Mouse (Mus musculus) embryonic stem cell, embryonic (primary cell): Measurements from ENCODE around the gene Wdr46.

Experiments
- CTCF ChIA-PET, 4 experiments: fragments of 300-600 bp in 2 of 4; fragments of 350-600 bp in 2 of 4; sonication (Branson Sonifier 250); formaldehyde crosslinking; loops; one replicate each; lab custom pipeline; 2022; ENCODE audit warnings: inconsistent platforms in 2 of 4; lab: Charles Lee
- POLR2A ChIA-PET, 4 experiments: fragments of 300-600 bp in 2 of 4; fragments of 350-600 bp in 2 of 4; sonication (Branson Sonifier 250); formaldehyde crosslinking; loops; one replicate each; lab custom pipeline; 2022; ENCODE audit warnings: antibody characterized with exemption in 4 of 4, inconsistent platforms in 1 of 4; lab: Charles Lee

Gene Wdr46

GRCm38 (mm10) chr17:33940206-33940805 is at the start of gene Wdr46, which contains the start of gene Pfdn6:
Wdr46 (plus strand) TSS chr17:33940660.
Pfdn6 (minus strand) TSS chr17:33940343.
- POLR2A ChIA-PET = interaction anchor here (0.6 to 20.4 kb wide), 47 partner anchors 10 to 1068 kb away, joined by 3 to 528 read pairs (median 4); partner anchors contain the start of genes B3galt4 (in 4 of the 4), Rps18 (in 4 of the 4), Vps52 (in 4 of the 4) and Daxx (in 2 of the 4)
- CTCF ChIA-PET = interaction anchor here in 3 of 4 experiments (0.6 to 2.0 kb wide), 9 partner anchors 9 to 75 kb away, joined by 3 to 8 read pairs (median 3); partner anchors contain the start of gene B3galt4 (in 1 of the 3)

DNA sequence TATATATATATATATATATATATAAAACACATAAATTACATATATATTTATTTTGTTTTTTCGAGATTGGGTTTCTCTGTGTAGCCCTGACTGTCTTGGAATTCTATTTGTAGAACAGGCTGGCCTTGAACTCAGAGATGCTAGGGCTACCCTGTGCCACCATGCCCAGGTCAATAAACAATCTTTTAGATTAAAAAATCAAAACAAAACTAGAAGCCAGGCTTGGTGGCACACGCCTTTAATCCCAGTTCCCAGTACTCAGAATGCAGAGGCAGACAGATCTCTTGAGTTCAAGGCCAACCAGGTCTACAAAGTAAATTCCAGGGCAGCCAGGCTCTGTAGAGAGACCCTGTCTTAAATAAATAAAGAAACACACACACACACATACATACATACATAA is 49.1 kb upstream of the Wdr46 start:
- POLR2A ChIA-PET = interaction anchor here in 3 of 4 experiments (0.7 to 6.2 kb wide), 18 partner anchors 9 to 711 kb away, joined by 3 to 117 read pairs (median 6); partner anchors contain the start of genes Daxx (in 2 of the 3), Ndufa7 (in 2 of the 3), Rab11b (in 2 of the 3) and Rps18 (in 2 of the 3)
- CTCF ChIA-PET = interaction anchor here (0.7 to 4.7 kb wide), 11 partner anchors 12 to 131 kb away, joined by 4 to 31 read pairs (median 9); partner anchors contain the start of genes Tapbp (in 2 of the 4), Zbtb22 (in 2 of the 4), Rab11b (in 1 of the 4) and Vps52 (in 1 of the 4)

GRCm38 (mm10) chr17:33891892-33892291 is 48.6 kb upstream of the Wdr46 start:
- CTCF ChIA-PET = interaction anchor here (0.6 to 4.7 kb wide), 24 partner anchors 11 to 1083 kb away, joined by 3 to 31 read pairs (median 6); partner anchors contain the start of genes Daxx (in 2 of the 4), Tapbp (in 2 of the 4), Zbtb22 (in 2 of the 4) and Cd320 (in 1 of the 4)

GRCm38 (mm10) chr17:33892429-33892828 is 48.0 kb upstream of the Wdr46 start:
- ChIA-PET CTCF (interaction anchor here (0.6 to 4.7 kb wide), 24 partner anchors 10 to 1084 kb away, joined by 3 to 31 read pairs (median 6); partner anchors contain the start of genes Daxx (in 2 of the 4), Tapbp (in 2 of the 4), Zbtb22 (in 2 of the 4) and B3galt4 (in 1 of the 4)), POLR2A (interaction anchor here (0.5 to 11.0 kb wide), 62 partner anchors 8 to 229 kb away, joined by 3 to 258 read pairs (median 4); partner anchors contain the start of genes Daxx (in 4 of the 4), B3galt4 (in 3 of the 4), Ndufa7 (in 3 of the 4) and Rps28 (in 3 of the 4))

More at GRCm38 (mm10) chr17:33891892-33892291, 48.6 kb upstream of the Wdr46 start:
- POLR2A ChIA-PET = interaction anchor here (0.5 to 11.0 kb wide), 54 partner anchors 8 to 711 kb away, joined by 3 to 258 read pairs (median 4); partner anchors contain the start of genes B3galt4 (in 3 of the 4), Daxx (in 3 of the 4), Ndufa7 (in 3 of the 4) and Rps28 (in 3 of the 4)

GRCm38 (mm10) chr17:33893011-33893410 is 47.4 kb upstream of the Wdr46 start:
- POLR2A ChIA-PET = interaction anchor here (0.7 to 11.0 kb wide), 55 partner anchors 9 to 229 kb away, joined by 3 to 258 read pairs (median 4); partner anchors contain the start of genes Daxx (in 4 of the 4), B3galt4 (in 3 of the 4), Tapbp (in 3 of the 4) and Zbtb22 (in 3 of the 4)

GRCm38 (mm10) chr17:33897114-33897794 is 43.2 kb upstream of the Wdr46 start:
- POLR2A ChIA-PET = interaction anchor here (0.6 to 11.0 kb wide), 15 partner anchors 9 to 54 kb away, joined by 3 to 258 read pairs (median 4); partner anchors contain the start of genes Daxx (in 2 of the 4), Tapbp (in 2 of the 4), Zbtb22 (in 2 of the 4) and B3galt4 (in 1 of the 4)
- CTCF ChIA-PET = interaction anchor here in 3 of 4 experiments (0.7 to 3.7 kb wide), 13 partner anchors 12 to 72 kb away, joined by 3 to 29 read pairs (median 9); partner anchors contain the start of genes Tapbp (in 2 of the 3), Zbtb22 (in 2 of the 3), Cd320 (in 1 of the 3) and Daxx (in 1 of the 3)

More at GRCm38 (mm10) chr17:33893011-33893410, 47.4 kb upstream of the Wdr46 start:
- CTCF ChIA-PET = interaction anchor here (0.6 to 4.7 kb wide), 19 partner anchors 10 to 891 kb away, joined by 3 to 31 read pairs (median 6); partner anchors contain the start of genes Daxx (in 2 of the 4), Tapbp (in 2 of the 4), Zbtb22 (in 2 of the 4) and B3galt4 (in 1 of the 4)

GRCm38 (mm10) chr17:33898193-33898592 is 42.3 kb upstream of the Wdr46 start:
- POLR2A ChIA-PET = interaction anchor here (0.6 to 11.0 kb wide), 16 partner anchors 10 to 73 kb away, joined by 3 to 258 read pairs (median 5); partner anchors contain the start of genes Tapbp (in 4 of the 4), Zbtb22 (in 4 of the 4), Daxx (in 3 of the 4) and B3galt4 (in 1 of the 4)
- CTCF ChIA-PET = interaction anchor here in 3 of 4 experiments (0.6 to 3.7 kb wide), 11 partner anchors 11 to 86 kb away, joined by 3 to 29 read pairs (median 9); partner anchors contain the start of genes Tapbp (in 2 of the 3), Zbtb22 (in 2 of the 3), B3galt4 (in 1 of the 3) and Daxx (in 1 of the 3)

DNA sequence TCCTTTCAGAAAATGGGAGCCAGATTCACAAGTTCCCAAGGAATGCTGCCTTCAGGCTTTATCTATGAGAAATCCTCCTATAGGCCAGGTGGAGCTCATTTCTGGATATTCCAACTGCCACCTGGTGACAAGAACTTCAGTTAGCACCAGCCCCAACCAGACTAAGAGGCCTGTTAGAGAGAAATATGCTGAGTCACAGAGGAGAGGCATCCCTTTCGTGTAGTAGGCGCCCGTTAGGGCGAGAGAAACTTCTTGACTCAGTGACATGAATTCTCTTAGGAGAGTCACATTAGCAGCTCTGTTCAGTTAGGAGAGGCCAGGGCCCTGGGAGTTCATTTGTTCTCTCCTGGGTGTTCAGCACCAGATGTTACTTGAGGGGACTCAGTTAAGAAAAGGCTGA is 40.8 kb upstream of the Wdr46 start:
- CTCF ChIA-PET = interaction anchor here in 3 of 4 experiments (0.7 to 3.7 kb wide), 7 partner anchors 11 to 31 kb away, joined by 3 to 29 read pairs (median 3); partner anchors contain the start of genes Tapbp (in 2 of the 3) and Zbtb22 (in 2 of the 3)

DNA sequence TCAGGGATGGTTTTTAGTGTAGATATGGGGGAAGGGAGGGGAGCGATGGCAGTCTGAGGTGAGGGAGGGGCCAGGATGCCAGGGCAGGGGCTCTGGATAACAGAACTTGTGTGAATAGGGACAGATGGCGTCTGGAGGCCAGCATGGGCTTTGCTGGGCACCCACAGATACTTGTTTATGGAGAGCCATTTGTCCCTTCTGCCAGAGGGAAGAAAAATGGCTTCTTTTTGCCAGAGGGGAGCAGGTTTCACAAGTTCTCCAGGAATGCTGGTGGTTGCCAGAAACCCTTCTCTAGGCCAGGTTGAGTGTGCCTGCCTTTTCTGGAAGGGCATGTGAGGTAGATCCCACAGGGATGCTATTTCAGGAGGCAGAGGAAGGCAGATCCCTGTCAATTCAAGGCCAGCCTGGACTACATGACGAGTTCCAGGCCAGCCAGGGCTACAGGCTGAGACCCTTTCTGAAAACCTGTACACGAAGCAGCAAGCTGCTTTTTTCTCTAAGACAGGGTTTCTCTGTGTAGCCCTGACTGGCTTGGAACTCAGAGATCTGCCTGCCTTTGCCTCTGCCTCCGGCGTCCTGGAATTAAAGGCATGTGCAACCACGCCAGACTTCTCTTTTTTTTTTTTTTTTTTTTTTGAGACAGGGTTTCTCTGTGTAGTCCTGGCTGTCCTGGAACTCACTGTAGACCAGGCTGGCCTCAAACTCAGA is 40.0 kb upstream of the Wdr46 start:
- CTCF ChIA-PET = interaction anchor here in 3 of 4 experiments (0.6 to 3.7 kb wide), 4 partner anchors 10 to 506 kb away, joined by 3 to 12 read pairs (median 4); partner anchors contain the start of genes Tapbp (in 1 of the 3) and Zbtb22 (in 1 of the 3)
- POLR2A ChIA-PET = interaction anchor here (0.7 to 11.0 kb wide), 17 partner anchors 7 to 128 kb away, joined by 3 to 258 read pairs (median 3); partner anchors contain the start of genes Daxx (in 3 of the 4), Tapbp (in 3 of the 4), Zbtb22 (in 3 of the 4) and H2-Ke6 (in 1 of the 4)

More for the DNA sequence above, 40.8 kb upstream of the Wdr46 start:
- POLR2A ChIA-PET = interaction anchor here in 3 of 4 experiments (0.6 to 11.0 kb wide), 16 partner anchors 7 to 81 kb away, joined by 3 to 258 read pairs (median 6); partner anchors contain the start of genes Daxx (in 3 of the 3), Tapbp (in 2 of the 3), Zbtb22 (in 2 of the 3) and B3galt4 (in 1 of the 3)

GRCm38 (mm10) chr17:33900989-33901314 is 39.5 kb upstream of the Wdr46 start:
- CTCF ChIA-PET = interaction anchor here in 1 of 4 experiments (3.7 kb wide), 1 partner anchor 15 kb away, joined by 12 read pairs; the partner anchor contains the start of genes Tapbp and Zbtb22
- POLR2A ChIA-PET = interaction anchor here (0.7 to 11.0 kb wide), 14 partner anchors 8 to 127 kb away, joined by 3 to 258 read pairs (median 3); partner anchors contain the start of genes Daxx (in 3 of the 4), Tapbp (in 2 of the 4), Zbtb22 (in 2 of the 4) and H2-Ke6 (in 1 of the 4)

- CTCF ChIA-PET = interaction anchor here in 2 of 4 experiments (0.6 to 3.1 kb wide), 4 partner anchors 10 to 242 kb away, joined by 4 to 24 read pairs (median 6); partner anchors contain the start of gene Kifc1 (in 1 of the 2)
- POLR2A ChIA-PET = interaction anchor here in 3 of 4 experiments (0.7 to 11.0 kb wide), 22 partner anchors 7 to 1004 kb away, joined by 3 to 258 read pairs (median 4); partner anchors contain the start of genes Daxx (in 3 of the 3), Ndufa7 (in 2 of the 3), Rps28 (in 2 of the 3) and Tapbp (in 2 of the 3)
These were observed 38.8 kb upstream of the Wdr46 start for GRCm38 (mm10) chr17:33901653-33902052.

GRCm38 (mm10) chr17:33902079-33902478 is 38.4 kb upstream of the Wdr46 start:
- ChIA-PET CTCF (interaction anchor here in 2 of 4 experiments (0.6 to 3.1 kb wide), 4 partner anchors 10 to 243 kb away, joined by 4 to 24 read pairs (median 6); partner anchors contain the start of gene Kifc1 (in 1 of the 2)), POLR2A (interaction anchor here in 3 of 4 experiments (0.7 to 11.0 kb wide), 19 partner anchors 8 to 1004 kb away, joined by 3 to 258 read pairs (median 4); partner anchors contain the start of genes Daxx (in 2 of the 3), Ndufa7 (in 2 of the 3), Rps28 (in 2 of the 3) and Tapbp (in 2 of the 3))

GRCm38 (mm10) chr17:33902491-33902890 is 38.0 kb upstream of the Wdr46 start:
- ChIA-PET CTCF (interaction anchor here in 3 of 4 experiments (0.6 to 3.1 kb wide), 6 partner anchors 10 to 243 kb away, joined by 4 to 24 read pairs (median 6); partner anchors contain the start of gene Kifc1 (in 1 of the 3)), POLR2A (interaction anchor here in 3 of 4 experiments (0.6 to 11.0 kb wide), 19 partner anchors 8 to 1004 kb away, joined by 3 to 258 read pairs (median 4); partner anchors contain the start of genes Daxx (in 2 of the 3), Ndufa7 (in 2 of the 3), Rps28 (in 2 of the 3) and Tapbp (in 2 of the 3))
